Mouse (Mus musculus) C2C12 (cell line): ENCODE data around the gene Gsc2.

Experiments
- CTCF ChIP-seq: IDR thresholded peaks from one replicate; pipeline ENCODE4 v1.5.1; 2011; ENCODE audit not compliant: control insufficient read depth, insufficient read depth, insufficient read length
- MAX ChIP-seq: IDR thresholded peaks from one replicate; pipeline ENCODE4 v1.6.1; 2011; ENCODE audit warnings: mild to moderate bottlenecking, control low read depth
- USF1 ChIP-seq: IDR thresholded peaks from one replicate; pipeline ENCODE4 v1.6.1; 2011; ENCODE audit warnings: low read depth, mild to moderate bottlenecking, control low read depth, moderate library complexity

- no peak for TF ChIP-seq CTCF
- no peak for TF ChIP-seq MAX
- no peak for TF ChIP-seq USF1
Observed at GRCm38 (mm10) chr16:17928627-17929104, 13.8 kb upstream of the Gsc2 start.
